Mouse (Mus musculus): Measurements from ENCODE around the gene Farp2. TPM values are rescaled to one million over a fixed set of nuclear protein-coding genes. Genes with fewer than 3 reads are reported as not detected.
A peak's percentile ranks its signal among the peaks of the same experiment; 100 is the strongest.
"Not testable (repeated sequence)": the region's sequence is repeated elsewhere in the genome, so short reads cannot be mapped to it uniquely, and the experiment has no call there.

The Farp2 gene
- polyA plus RNA-seq, 1 experiment from 2014 or later, result 3.2 TPM

DNA sequence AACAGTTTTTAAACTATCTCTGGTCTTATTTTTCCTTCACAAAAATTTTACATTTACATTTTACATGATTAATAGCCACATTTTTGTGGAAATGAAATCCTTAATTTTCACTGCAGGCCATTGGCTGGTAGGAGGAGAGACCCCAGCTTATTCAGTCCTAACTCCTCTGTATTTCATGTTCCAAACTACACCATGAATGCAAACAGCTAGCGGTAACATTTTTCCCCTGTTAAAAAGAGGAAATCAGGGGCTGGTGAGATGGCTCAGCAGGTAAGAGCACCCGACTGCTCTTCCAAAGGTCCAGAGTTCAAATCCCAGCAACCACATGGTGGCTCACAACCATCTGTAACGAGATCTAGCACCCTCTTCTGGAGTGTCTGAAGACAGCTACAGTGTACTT is 25.6 kb upstream of the Farp2 start:
- not testable (repeated sequence) for H3K4me3 ChIP-seq (ENCODE audit: low read depth, low read length); H3K27ac ChIP-seq (ENCODE audit: low read depth, low read length); H3K9me3 ChIP-seq (ENCODE audit: control insufficient read depth, low read length); ATAC-seq (ENCODE audit: low FRiP score); H3K4me1 ChIP-seq (ENCODE audit: control insufficient read depth, insufficient read depth, low read length); H3K27me3 ChIP-seq (ENCODE audit: control insufficient read depth, insufficient read depth, low read length); H3K9ac ChIP-seq (ENCODE audit: low read length); H3K4me2 ChIP-seq; DNase-seq (ENCODE audit: low spot score, missing footprints); H3K36me3 ChIP-seq (ENCODE audit: control insufficient read depth, insufficient read depth, low read length)
- 89% methylated on average over 2 of the region's 3 CpGs for WGBS

DNA sequence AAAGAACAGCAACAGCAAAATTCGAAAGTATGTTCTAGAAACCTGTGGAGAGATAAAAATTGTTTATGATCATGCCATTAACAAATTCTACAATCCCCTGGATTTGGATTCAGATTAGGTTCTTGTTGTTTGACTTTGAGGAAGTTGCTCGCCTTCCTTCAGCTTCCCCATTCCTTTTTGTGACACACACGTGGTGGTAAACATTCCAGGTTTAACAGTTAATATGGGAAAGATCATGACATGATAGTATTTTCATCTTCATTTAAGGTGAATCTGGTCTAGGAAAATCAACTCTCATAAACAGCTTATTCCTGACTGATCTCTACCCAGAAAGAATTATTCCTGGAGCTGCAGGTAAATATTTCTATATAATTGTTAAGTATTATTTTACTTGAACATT is 16.6 kb upstream of the Farp2 start:
- DNase-seq (ENCODE audit: low spot score, missing footprints) (peak; percentile 39), ATAC-seq (ENCODE audit: low FRiP score) (no peak)
- Histone ChIP-seq H3K27ac (ENCODE audit: low read depth, low read length) (no peak overlapping the region), H3K4me1 (ENCODE audit: control insufficient read depth, insufficient read depth, low read length) (no peaks in the 10 kb centered on the region), H3K27me3 (ENCODE audit: control insufficient read depth, insufficient read depth, low read length) (no peaks in the 10 kb centered on the region), H3K9me3 (ENCODE audit: control insufficient read depth, low read length) (no peaks in the 10 kb centered on the region), H3K4me3 (ENCODE audit: low read depth, low read length) (no peak overlapping the region), H3K9ac (ENCODE audit: low read length) (no peak overlapping the region), H3K4me2 (no peak overlapping the region), H3K36me3 (ENCODE audit: control insufficient read depth, insufficient read depth, low read length) (peaks cover 7% of the 10 kb centered on the region; the same call in 1 of the 2 replicates)
- 91% methylated on average over 3 of the region's 3 CpGs for WGBS

DNA sequence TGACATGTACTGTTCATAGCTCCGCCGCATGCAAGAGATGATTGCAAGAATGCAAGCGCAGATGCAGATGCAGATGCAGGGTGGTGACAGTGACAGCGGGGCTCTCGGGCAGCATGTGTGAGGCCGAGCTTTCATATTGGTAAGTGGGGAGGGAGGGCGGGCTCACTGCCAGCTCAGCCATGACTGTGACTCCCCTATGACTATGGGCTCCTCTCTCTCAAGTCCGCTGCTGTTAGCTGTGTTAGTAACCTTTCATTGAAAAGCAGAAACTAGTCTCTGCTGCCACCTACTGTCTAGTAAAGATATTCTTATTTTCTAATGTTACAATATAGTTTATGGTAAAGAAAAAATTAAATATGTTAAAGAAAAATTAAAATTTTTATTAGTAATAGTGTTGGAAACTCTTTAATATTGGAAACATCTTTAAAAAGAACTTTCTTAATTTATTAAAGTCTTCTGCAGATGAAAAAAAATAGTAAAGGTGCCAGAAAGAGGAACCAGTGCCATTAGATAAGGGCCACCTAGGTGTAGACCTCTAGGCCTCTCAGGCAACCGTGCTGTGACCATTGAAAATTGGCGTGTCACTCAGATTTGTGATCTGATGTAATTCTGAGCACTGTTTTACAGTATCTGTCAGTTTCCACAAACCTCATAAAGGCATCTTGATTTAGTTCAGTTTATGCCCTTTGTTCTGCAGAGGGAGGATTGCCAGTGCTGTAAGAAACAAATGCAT is 4.8 kb upstream of the Farp2 start:
- Histone ChIP-seq H3K4me3 (ENCODE audit: low read depth, low read length) (no peak overlapping the region), H3K4me2 (no peak overlapping the region), H3K27ac (ENCODE audit: low read depth, low read length) (no peak overlapping the region), H3K27me3 (ENCODE audit: control insufficient read depth, insufficient read depth, low read length) (no peaks in the 10 kb centered on the region), H3K36me3 (ENCODE audit: control insufficient read depth, insufficient read depth, low read length) (peaks cover 16% of the 10 kb centered on the region; the same call in 1 of the 2 replicates), H3K9me3 (ENCODE audit: control insufficient read depth, low read length) (no peaks in the 10 kb centered on the region), H3K9ac (ENCODE audit: low read length) (no peak overlapping the region), H3K4me1 (ENCODE audit: control insufficient read depth, insufficient read depth, low read length) (peaks cover 7% of the 10 kb centered on the region)
- peak; percentile 88 for DNase-seq (ENCODE audit: low spot score, missing footprints)
- 60% methylated on average over 10 of the region's 10 CpGs for WGBS
- ATAC-seq (ENCODE audit: low FRiP score), result no peak

DNA sequence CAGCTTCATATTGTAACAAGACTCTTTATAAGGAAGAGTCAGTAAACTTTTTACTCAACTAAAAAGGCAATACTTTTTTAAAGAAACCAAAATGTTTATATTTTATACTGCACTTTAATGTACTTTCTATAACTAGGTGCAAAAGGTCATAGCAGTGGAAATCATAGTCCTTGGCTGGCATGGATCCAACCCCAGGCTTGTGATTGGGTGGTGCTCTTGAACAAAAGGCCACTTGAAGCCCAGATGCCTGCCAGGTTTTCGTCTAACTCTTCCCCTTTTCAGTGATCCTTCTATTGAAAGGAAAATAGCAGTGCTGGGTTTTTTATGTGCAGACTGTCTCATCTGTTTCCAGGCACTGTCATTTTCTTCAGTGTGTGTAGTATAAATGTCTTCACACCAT is 3.3 kb upstream of the Farp2 start:
- not testable (repeated sequence) for H3K9ac ChIP-seq (ENCODE audit: low read length); H3K27me3 ChIP-seq (ENCODE audit: control insufficient read depth, insufficient read depth, low read length); H3K4me3 ChIP-seq (ENCODE audit: low read depth, low read length); DNase-seq (ENCODE audit: low spot score, missing footprints); H3K27ac ChIP-seq (ENCODE audit: low read depth, low read length); H3K4me1 ChIP-seq (ENCODE audit: control insufficient read depth, insufficient read depth, low read length); ATAC-seq (ENCODE audit: low FRiP score); H3K36me3 ChIP-seq (ENCODE audit: control insufficient read depth, insufficient read depth, low read length); H3K9me3 ChIP-seq (ENCODE audit: control insufficient read depth, low read length); H3K4me2 ChIP-seq
- 50% methylated on average over 1 of the region's 1 CpGs for WGBS

DNA sequence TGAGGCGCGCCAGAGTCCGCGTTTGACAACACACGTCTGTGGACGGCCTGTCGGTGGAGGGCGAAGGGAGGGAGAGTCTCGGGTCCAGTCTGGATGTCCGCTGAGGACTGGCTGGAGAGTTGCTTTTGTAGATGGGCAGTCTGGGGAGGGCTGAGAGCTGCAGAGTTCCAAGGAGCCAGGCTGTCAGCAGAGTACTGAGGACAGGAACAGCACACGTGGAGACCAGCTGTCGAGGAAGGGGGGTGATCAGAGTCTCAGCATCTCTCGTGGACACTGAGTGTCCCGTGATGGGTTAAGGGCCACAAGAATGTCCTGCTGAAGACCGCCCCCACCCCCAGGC is 442 bp downstream of the Farp2 start:
- Histone ChIP-seq H3K4me1 (ENCODE audit: control insufficient read depth, insufficient read depth, low read length) (peaks cover 7% of the 10 kb centered on the region), H3K36me3 (ENCODE audit: control insufficient read depth, insufficient read depth, low read length) (0 out of 2 replicates have a peak, but pooled peaks cover 2% of the 10 kb centered on the region), H3K9me3 (ENCODE audit: control insufficient read depth, low read length) (no peaks in the 10 kb centered on the region), H3K4me3 (ENCODE audit: low read depth, low read length) (peak overlapping the region; percentile 64), H3K27ac (ENCODE audit: low read depth, low read length) (no peak overlapping the region), H3K27me3 (ENCODE audit: control insufficient read depth, insufficient read depth, low read length) (no peaks in the 10 kb centered on the region), H3K4me2 (peak overlapping the region; percentile 87), H3K9ac (ENCODE audit: low read length) (peak overlapping the region; percentile 76)
- ATAC-seq (ENCODE audit: low FRiP score) (no peak), DNase-seq (ENCODE audit: low spot score, missing footprints) (no peak)
- WGBS, result under 1% methylated on average over 15 of the region's 15 CpGs

DNA sequence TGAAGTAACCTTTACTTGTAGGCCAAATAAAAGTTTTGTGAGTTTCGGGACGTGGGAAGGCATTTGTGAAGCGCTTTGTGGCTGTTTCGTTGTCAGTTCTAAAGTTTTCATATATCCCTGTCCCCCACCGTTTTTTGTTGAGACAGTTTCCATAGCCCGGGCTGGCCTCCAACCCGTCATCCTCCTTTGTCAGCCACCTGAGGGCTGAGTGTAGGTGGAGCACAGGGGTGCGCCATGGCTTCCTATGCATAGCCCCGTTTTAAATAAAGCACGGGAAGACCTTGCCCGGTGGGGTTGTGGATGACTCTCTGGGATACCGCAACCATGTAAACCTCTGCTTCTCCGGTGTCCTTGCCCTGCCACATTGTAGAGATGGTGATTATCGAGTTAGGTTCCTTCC is 1.3 kb downstream of the Farp2 start:
- Histone ChIP-seq H3K9me3 (ENCODE audit: control insufficient read depth, low read length) (no peaks in the 10 kb centered on the region), H3K4me2 (no peak overlapping the region), H3K36me3 (ENCODE audit: control insufficient read depth, insufficient read depth, low read length) (no peaks in the 10 kb centered on the region), H3K27ac (ENCODE audit: low read depth, low read length) (no peak overlapping the region), H3K9ac (ENCODE audit: low read length) (no peak overlapping the region), H3K4me3 (ENCODE audit: low read depth, low read length) (no peak overlapping the region), H3K27me3 (ENCODE audit: control insufficient read depth, insufficient read depth, low read length) (no peaks in the 10 kb centered on the region), H3K4me1 (ENCODE audit: control insufficient read depth, insufficient read depth, low read length) (peaks cover 7% of the 10 kb centered on the region)
- DNase-seq (ENCODE audit: low spot score, missing footprints), result no peak
- ATAC-seq (ENCODE audit: low FRiP score), result no peak
- WGBS, result 78% methylated on average over 14 of the region's 14 CpGs

DNA sequence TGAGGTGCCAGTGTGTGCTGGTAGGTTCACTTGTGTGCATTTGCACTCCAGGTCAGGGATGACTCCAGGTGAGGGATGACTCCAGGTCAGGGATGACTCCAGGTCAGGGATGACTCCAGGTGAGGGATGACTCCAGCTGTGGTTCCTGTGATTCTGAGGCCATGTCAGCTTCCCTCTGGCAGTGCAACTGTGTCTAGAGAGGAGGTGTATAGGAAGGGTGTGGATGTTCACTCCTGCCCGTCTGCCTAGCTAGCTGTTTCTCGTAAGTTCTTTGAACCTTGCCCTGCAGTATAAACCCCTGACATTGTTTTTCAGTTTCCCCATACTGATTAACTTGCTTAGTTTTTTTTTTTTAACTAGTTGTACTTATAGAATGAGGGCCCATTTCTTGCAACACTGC is 9.6 kb downstream of the Farp2 start:
- WGBS, result 95% methylated on average over 2 of the region's 2 CpGs
- no peak for ATAC-seq (ENCODE audit: low FRiP score)
- no peak overlapping the region for H3K4me3 ChIP-seq (ENCODE audit: low read depth, low read length)

DNA sequence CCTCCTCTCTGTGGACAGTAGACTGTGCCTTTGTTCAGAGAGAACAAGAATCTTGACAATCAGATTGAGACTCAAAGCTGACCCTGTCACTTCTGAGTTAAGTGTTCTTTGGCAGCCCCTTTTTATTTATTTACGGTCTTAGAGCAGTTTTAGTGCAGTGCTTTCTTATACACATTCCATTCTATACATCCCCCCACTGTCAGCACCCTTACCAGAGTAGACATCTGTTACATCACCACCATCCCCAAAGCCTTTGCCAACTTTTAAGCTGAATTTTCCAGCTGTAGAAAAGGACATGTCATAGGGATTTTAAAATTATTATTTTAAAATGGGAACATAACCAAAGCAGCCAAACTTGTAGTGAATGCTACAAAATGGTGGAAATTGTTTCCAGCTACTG is 10.4 kb downstream of the Farp2 start:
- Histone ChIP-seq H3K4me1 (ENCODE audit: control insufficient read depth, insufficient read depth, low read length) (no peaks in the 10 kb centered on the region), H3K27ac (ENCODE audit: low read depth, low read length) (no peak overlapping the region), H3K9me3 (ENCODE audit: control insufficient read depth, low read length) (no peaks in the 10 kb centered on the region), H3K4me3 (ENCODE audit: low read depth, low read length) (no peak overlapping the region), H3K36me3 (ENCODE audit: control insufficient read depth, insufficient read depth, low read length) (no peaks in the 10 kb centered on the region), H3K4me2 (no peak overlapping the region), H3K9ac (ENCODE audit: low read length) (no peak overlapping the region), H3K27me3 (ENCODE audit: control insufficient read depth, insufficient read depth, low read length) (no peaks in the 10 kb centered on the region)
- WGBS, result 79% methylated on average over 1 of the region's 1 CpGs
- no peak for DNase-seq (ENCODE audit: low spot score, missing footprints)
- ATAC-seq (ENCODE audit: low FRiP score), result no peak

More for the DNA sequence above, 9.6 kb downstream of the Farp2 start:
- Histone ChIP-seq H3K27ac (ENCODE audit: low read depth, low read length) (no peak overlapping the region), H3K9ac (ENCODE audit: low read length) (no peak overlapping the region), H3K27me3 (ENCODE audit: control insufficient read depth, insufficient read depth, low read length) (no peaks in the 10 kb centered on the region), H3K9me3 (ENCODE audit: control insufficient read depth, low read length) (no peaks in the 10 kb centered on the region), H3K4me1 (ENCODE audit: control insufficient read depth, insufficient read depth, low read length) (no peaks in the 10 kb centered on the region), H3K36me3 (ENCODE audit: control insufficient read depth, insufficient read depth, low read length) (no peaks in the 10 kb centered on the region), H3K4me2 (no peak overlapping the region)
- no peak for DNase-seq (ENCODE audit: low spot score, missing footprints)

DNA sequence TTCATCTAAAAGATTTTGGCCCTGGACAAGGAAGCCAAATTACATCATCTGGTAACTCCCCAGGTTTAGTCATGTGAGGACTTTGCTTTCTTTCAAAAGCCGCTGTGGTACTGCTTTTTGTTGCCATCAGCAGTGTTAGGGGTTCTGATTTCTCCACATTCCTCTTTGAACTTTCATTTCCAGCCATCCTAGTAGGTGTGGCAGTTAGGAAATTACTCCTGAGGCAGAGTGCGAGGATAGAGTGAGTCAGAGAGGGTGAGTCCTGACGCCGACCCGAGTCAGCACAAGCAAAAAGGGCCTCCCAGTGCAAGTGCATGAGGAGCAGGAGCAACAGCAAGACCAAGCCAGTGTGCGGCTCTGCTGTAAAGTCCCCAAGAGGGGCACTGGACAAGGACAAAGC is 17.9 kb downstream of the Farp2 start:
- Histone ChIP-seq H3K27ac (ENCODE audit: low read depth, low read length) (no peak overlapping the region), H3K4me3 (ENCODE audit: low read depth, low read length) (no peak overlapping the region), H3K9ac (ENCODE audit: low read length) (no peak overlapping the region), H3K4me2 (no peak overlapping the region), H3K27me3 (ENCODE audit: control insufficient read depth, insufficient read depth, low read length) (no peaks in the 10 kb centered on the region), H3K9me3 (ENCODE audit: control insufficient read depth, low read length) (no peaks in the 10 kb centered on the region), H3K4me1 (ENCODE audit: control insufficient read depth, insufficient read depth, low read length) (no peaks in the 10 kb centered on the region), H3K36me3 (ENCODE audit: control insufficient read depth, insufficient read depth, low read length) (no peaks in the 10 kb centered on the region)
- DNase-seq (ENCODE audit: low spot score, missing footprints), result no peak
- 91% methylated on average over 6 of the region's 6 CpGs for WGBS
- no peak for ATAC-seq (ENCODE audit: low FRiP score)

Data from midbrain, embryonic 11.5 days (tissue).